Mouse (Mus musculus) embryonic facial prominence, embryonic 12.5 days (tissue): ENCODE measurements at regions not wholly inside any gene's neighbourhood (a gene's known extent, or its start where the extent isn't known, plus 50 kb on each side); places are given as distances from the start of the nearest gene placed in this dataset.
A peak's percentile ranks its signal among the peaks of the same experiment; 100 is the strongest.
"Not testable (repeated sequence)": the region's sequence is repeated elsewhere in the genome, so short reads cannot be mapped to it uniquely, and the experiment has no call there.

Experiments
- ATAC-seq: fragments of 200-750 bp; cut with Nextera tagmentation; 2 replicates; pipeline ENCODE4 v1.8.0; 2017; ENCODE audit not compliant: insufficient number of reproducible peaks, insufficient read depth, low FRiP score, low TSS enrichment
- H3K27ac ChIP-seq: fragments of 300-500 bp; sonication (generic); 2 replicates; pipeline ENCODE4 v1.5.1; 2016; ENCODE audit warnings: mild to moderate bottlenecking
- H3K27me3 ChIP-seq: fragments of 300-500 bp; sonication (generic); 2 replicates; pipeline ENCODE4 v1.6.1; 2016; ENCODE audit warnings: mild to moderate bottlenecking, moderate library complexity
- H3K36me3 ChIP-seq: fragments of 300-500 bp; sonication (generic); 2 replicates; pipeline ENCODE4 v1.6.1; 2016; ENCODE audit warnings: mild to moderate bottlenecking
- H3K4me1 ChIP-seq: fragments of 300-500 bp; sonication (generic); 2 replicates; pipeline ENCODE4 v1.6.1; 2016
- H3K4me2 ChIP-seq: fragments of 300-500 bp; sonication (generic); replicated peaks from 2 replicates; pipeline ENCODE4 v1.6.1; 2016; ENCODE audit warnings: mild to moderate bottlenecking, moderate library complexity
- H3K4me3 ChIP-seq: fragments of 300-500 bp; sonication (generic); 2 replicates; pipeline ENCODE4 v1.5.1; 2016; ENCODE audit warnings: mild to moderate bottlenecking
- H3K9ac ChIP-seq: fragments of 300-500 bp; sonication (generic); 2 replicates; pipeline ENCODE4 v1.6.1; 2016; ENCODE audit warnings: mild to moderate bottlenecking, moderate library complexity
- H3K9me3 ChIP-seq: fragments of 300-500 bp; sonication (generic); 2 replicates; pipeline ENCODE4 v1.6.1; 2016; ENCODE audit warnings: mild to moderate bottlenecking, moderate library complexity
- WGBS: fragments of 180-500 bp; shearing (Covaris S2); methylation state at CpG from one replicate; pipeline ENCODE4 v1.1.7; 2016; 5-methylcytosine and 5-hydroxymethylcytosine counted together

DNA sequence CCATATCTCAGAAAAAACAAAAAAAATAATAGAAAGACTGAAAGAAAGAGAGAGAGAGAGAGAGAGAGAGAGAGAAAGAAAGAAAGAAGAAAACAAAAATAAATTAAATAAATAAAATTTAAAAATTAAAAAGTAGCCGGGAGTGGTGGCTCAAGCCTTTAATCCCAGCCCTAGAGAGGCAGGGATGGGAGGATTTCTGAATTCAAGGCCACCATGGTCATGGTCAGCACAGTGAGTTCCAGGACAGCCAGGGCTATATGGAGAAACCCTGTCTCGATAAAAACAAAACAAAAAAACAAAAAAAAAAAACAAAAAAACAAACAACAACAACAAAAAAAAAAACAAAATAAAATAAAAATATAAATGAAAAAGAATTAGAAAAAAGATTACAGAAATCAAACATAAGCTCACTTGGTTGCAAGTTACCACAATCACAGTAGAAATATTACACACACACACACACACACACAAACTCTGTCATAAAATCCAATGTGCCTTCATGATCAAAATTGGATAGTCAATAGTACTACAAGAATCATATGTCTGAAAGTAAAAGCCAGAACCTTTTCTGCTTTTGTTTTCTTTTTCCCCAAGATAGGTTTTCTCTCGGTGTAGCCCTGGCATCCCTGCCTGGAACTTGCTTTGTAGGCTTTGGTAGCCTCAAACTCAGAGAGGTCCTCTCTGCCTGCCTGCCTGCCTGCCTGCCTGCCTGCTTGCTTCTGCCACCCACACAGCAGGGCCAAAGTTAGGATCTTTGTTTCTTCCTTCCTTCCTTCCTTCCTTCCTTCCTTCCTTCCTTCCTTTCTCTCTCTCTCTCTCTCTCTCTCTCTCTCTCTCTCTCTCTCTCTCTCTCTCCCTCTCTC, 476.1 kb upstream of the Olfr161 start:
- not testable (repeated sequence) for H3K4me2 ChIP-seq, H3K36me3 ChIP-seq, H3K27me3 ChIP-seq, H3K27ac ChIP-seq, H3K4me3 ChIP-seq, H3K9ac ChIP-seq, H3K9me3 ChIP-seq, H3K4me1 ChIP-seq
- ATAC-seq, result peak; percentile 97
- WGBS, result 43% methylated on average over 3 of the region's 3 CpGs

DNA sequence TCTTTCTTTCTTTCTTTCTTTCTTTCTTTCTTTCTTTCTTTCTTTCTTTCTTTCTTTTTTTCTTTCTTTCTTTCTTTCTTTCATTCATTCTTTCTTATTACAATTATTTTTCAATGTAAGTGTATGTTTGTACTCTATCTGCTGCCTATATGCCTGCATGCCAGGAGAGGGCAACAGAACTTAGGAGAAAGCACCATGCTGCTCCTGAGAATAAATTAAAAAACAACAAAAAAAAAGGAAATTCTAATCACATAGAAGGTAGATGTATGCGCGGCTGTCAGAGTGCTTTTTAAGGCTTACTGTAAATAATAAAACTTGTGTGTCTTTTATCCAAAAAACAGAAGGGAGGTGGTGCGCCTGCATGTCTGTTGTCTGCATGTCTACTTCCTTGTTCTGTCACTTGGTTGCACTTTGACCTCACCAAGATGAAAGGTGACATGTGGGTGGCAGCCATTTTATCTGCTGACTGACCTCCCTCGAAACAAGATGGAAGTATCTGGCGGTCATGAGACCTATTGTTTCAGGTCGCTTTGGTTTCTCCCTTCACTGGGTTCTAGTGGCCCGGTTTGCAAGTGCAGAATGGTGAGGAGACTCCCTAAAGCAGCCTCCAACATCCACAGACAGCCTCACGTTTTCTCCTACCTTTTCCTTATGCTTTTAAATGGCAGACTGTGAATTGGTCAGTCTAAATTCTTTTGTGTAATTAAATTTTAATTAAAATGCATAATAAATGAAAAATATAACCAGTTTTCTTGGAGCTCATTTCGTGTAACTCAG, 475.3 kb upstream of the Olfr161 start:
- H3K27me3 ChIP-seq, H3K4me1 ChIP-seq, H3K36me3 ChIP-seq, H3K9ac ChIP-seq, H3K4me2 ChIP-seq, H3K9me3 ChIP-seq, H3K27ac ChIP-seq, H3K4me3 ChIP-seq: not testable (repeated sequence)
- WGBS, result 78% methylated on average over 7 of the region's 9 CpGs
- peak; percentile 81 for ATAC-seq

- H3K27ac ChIP-seq, H3K27me3 ChIP-seq, H3K4me1 ChIP-seq, H3K9ac ChIP-seq, H3K4me2 ChIP-seq, H3K9me3 ChIP-seq, ATAC-seq, H3K4me3 ChIP-seq, H3K36me3 ChIP-seq: not testable (repeated sequence)
- WGBS, result 75% methylated on average over 2 of the region's 3 CpGs
Observed at GRCm38 (mm10) chr16:3116113-3116511, 474.7 kb upstream of the Olfr161 start.

DNA sequence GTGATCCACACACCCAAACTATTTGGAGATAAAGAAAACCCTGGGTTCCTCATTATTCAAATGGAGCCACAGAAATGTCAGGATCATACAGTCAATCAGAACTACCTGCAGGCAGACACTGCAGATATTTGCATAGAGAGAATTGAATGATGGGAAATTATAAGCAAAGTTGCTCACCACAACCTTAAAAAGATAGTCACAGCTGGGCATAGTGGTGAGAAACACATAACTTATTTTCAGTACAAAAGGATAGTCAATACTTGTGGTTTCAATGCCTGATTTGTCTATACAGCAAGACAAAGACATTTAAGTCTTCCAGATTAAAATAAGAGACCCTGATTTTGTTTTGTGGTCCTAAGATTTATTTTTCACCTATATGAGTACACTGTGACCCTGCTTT, 469.6 kb upstream of the Olfr161 start:
- not testable (repeated sequence) for H3K9ac ChIP-seq, H3K9me3 ChIP-seq, H3K4me3 ChIP-seq, ATAC-seq, H3K27ac ChIP-seq, H3K27me3 ChIP-seq, H3K36me3 ChIP-seq, H3K4me1 ChIP-seq, H3K4me2 ChIP-seq

DNA sequence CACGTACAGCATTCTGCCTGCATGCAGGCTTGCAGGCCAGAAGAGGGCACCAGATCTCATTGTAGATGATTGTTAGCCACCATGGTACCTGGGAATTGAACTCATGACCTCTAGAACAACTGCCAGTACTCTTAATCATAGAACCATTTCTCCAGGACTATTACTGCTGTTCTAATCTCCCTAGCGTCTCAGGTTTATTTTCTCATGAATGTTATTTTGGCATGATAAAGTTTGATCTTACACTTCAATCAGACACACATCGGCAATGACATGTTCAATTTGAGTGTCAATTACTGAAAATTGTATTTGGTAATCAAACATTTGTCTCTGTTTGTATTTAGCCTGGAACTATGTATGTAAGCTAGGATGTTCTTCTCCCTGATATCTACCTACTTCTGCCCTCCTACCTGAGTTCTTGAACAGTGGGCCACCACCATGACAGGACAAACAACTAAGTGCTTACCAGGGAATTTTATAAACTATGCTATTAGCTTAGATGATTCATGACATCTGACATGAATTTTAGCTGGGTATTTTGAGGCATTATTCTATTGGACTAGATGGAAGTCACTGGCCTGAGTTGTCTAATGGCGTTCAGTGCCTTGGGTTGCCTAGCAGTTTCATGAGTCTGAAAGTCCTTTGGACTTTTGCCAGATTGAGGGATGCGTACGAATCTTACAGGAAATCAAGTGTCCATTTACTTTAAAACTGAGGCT, 468.5 kb upstream of the Olfr161 start:
- WGBS, result 59% methylated on average over 4 of the region's 6 CpGs

DNA sequence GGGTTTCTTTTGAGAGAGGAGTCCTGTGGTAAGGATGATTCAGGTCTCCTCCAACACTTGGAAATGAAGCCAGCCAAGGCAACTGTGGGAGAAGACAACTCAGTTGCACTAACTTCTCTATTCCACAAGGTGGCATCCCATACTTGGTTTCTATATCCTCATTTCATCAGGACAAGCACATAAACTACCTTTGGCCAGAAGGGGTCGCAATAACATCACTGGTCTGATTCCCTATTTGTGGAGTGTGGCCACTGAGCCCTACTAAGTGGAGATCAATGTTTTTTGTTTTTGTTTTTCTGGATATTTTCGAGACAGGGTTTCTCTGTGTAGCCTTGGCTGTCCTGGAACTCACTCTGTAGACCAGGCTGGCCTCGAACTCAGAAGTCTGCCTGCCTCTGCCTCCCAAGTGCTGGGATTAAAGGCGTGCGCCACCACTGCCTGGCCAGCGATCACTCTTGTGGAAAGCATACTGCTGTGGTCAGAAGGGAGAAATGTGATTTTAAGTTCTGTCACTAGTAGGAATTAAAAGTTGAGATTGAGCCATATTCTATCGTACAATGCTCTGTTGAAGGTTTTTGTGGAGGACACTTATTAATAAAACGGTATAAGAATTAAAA, 467.9 kb upstream of the Olfr161 start:
- not testable (repeated sequence) for H3K27ac ChIP-seq, H3K27me3 ChIP-seq, H3K4me1 ChIP-seq, H3K36me3 ChIP-seq, H3K4me2 ChIP-seq, H3K9ac ChIP-seq, H3K4me3 ChIP-seq, H3K9me3 ChIP-seq
- ATAC-seq, result peak; percentile 43; the same call in 1 of the 2 replicates
- 70% methylated on average over 8 of the region's 8 CpGs for WGBS

More for the DNA sequence above, 468.5 kb upstream of the Olfr161 start:
- H3K4me3 ChIP-seq, H3K27ac ChIP-seq, H3K27me3 ChIP-seq, H3K4me2 ChIP-seq, H3K9me3 ChIP-seq, H3K9ac ChIP-seq, H3K36me3 ChIP-seq, H3K4me1 ChIP-seq: not testable (repeated sequence)
- ATAC-seq, result 0 out of 2 replicates have a peak, but pooled peaks have one; percentile 11

DNA sequence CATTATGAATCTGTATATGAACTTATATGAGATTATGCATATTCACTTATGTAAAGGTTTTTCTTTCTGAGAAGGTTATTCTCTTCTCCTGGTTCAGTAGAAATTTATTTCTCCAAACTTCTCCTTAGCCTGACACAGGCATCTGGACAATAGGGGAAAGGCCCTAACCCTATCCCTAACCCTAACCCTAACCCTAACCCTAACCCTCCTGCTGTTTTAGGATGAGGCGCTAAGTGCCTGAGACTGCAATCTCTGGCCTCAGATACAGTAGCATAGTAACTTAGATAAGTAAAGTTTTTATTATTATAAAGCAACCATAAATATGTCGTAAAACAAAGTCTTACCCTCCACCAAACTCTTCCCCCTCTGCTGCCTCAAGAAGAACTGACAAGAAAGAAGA, 463.5 kb upstream of the Olfr161 start:
- H3K4me3 ChIP-seq, H3K36me3 ChIP-seq, H3K27me3 ChIP-seq, H3K4me1 ChIP-seq, H3K9me3 ChIP-seq, H3K27ac ChIP-seq, H3K9ac ChIP-seq, H3K4me2 ChIP-seq: not testable (repeated sequence)
- ATAC-seq, result peak; percentile 78; the same call in 1 of the 2 replicates
- WGBS, result 38% methylated on average over 2 of the region's 2 CpGs
